Mouse (Mus musculus) embryonic fibroblast, embryonic 13.5 days (primary cell): ENCODE data around the gene Rcsd1.

Source experiments
- CTCF ChIP-seq: IDR thresholded peaks from 2 replicates; pipeline ENCODE4 v1.5.1; 2011; ENCODE audit warnings: mild to moderate bottlenecking, control low read depth, low read length, moderate library complexity, borderline replicate concordance; ENCODE audit not compliant: insufficient read depth
- POLR2A ChIP-seq: IDR thresholded peaks from 2 replicates; pipeline ENCODE4 v1.6.1; 2011; ENCODE audit warnings: low read depth, mild to moderate bottlenecking, control low read depth, low read length, moderate library complexity

GRCm38 (mm10) chr1:165633345-165633744, 76.2 kb downstream of the Rcsd1 start:
- TF ChIP-seq POLR2A, result no peak
- no peak for TF ChIP-seq CTCF
